Mouse (Mus musculus) layer of hippocampus, postnatal 36 days (tissue): ENCODE results near the gene Tk1. TPM values are rescaled to one million over a fixed set of nuclear protein-coding genes. Genes with fewer than 3 reads are reported as not detected.

Source experiments
- DNase-seq, 2 experiments: peaks; one replicate each; pipeline ENCODE4 v3.0.0; 2022
- total RNA-seq, 2 experiments: library from RNA; stranded (reverse); gene quantifications; 2 replicates each; pipeline ENCODE4 v1.2.3; 2021

Gene Tk1
- under 1 TPM; 0.88 to 0.97 TPM for total RNA-seq

- peak in 1 of 2 experiments; percentile 27 for DNase-seq
These were observed at the start of gene Tk1, which contains the start of gene Afmid for GRCm38 (mm10) chr11:117825333-117826101. Gene Tk1, minus strand, starts transcription at chr11:117826092. Gene Afmid, plus strand, starts transcription at chr11:117825924.

DNA sequence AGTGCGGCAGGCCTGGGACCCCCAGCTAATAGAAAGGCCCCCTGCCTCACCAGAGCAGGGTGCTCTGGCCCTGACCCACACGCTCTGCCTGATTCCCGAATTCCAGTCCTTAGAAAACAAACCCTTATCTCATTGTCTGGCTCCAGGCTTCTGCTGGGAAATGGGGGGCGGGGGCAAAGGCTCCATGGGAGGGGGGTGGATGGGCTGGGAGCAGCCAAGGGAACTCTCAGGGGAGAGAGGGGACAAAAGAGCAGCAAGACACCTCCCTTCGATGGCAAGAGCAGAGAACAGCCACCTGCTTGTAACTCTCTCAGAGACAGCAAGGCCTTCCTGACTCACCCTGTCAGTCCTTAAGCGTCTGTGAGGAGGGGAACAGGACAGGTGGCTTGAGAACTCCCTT lies 49.8 kb upstream of the Tk1 start:
- DNase-seq, result no peak

DNA sequence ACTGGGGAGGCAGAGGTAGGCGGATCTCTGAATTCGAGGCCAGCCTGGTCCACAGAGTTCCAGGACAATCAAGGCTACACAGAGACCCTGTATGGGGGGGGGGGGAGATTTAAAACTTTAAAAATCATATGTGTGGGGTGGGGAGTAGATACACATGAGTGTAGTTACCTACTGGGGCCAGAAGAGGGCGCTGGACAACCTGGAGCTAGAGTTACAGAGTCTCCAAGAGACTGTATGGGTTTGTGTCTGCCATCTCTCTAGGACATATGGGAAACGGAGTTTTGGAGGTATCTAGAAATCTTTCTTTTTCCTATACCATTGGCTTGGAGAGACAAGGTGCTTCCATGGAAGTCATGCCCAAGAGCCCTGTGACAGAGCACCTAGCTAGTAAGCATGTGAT lies 48.5 kb upstream of the Tk1 start:
- no peak for DNase-seq

DNA sequence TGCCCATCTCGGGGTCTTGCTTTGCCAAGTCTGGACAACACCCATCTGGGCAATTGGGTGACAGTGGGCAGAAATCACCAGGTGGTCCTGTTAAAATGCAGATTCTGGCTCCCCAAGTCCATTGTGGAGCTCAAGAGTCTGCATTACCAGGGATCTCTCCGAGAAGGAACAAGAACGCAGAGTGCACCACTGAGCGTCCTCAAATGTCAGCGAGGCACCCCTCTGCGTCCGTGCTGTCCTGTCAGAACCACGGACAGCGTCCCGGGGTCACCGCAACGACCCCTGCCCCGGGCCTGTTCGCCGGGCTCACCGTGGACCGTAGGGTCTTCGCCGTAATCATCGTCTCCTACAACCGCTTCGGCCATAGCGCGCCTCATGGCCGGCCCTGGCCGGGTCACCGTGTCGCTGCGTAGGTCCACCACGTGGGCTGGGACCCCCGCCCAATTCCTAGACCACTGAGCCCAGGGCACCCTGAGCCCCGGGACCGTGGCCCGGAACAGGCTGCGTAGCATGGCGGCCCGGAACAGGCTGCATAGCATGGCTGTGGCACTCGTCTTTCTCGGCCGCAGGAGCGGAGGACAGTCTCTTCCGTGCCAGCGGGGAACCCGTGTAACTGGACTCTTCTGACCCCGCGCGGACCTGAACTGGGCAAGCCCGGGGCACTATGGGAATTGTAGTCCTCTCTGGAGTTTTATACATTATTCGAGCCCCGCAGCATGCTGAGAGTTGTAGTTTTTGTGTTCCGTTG lies 47.1 kb upstream of the Tk1 start, which contains the start of gene Tha1:
Gene Tha1 (minus strand): TSS at position 621 of the 748 bp plus-strand sequence.
- DNase-seq, result peak; percentile 68 to 73

GRCm38 (mm10) chr11:117871911-117872584 lies 46.2 kb upstream of the Tk1 start:
- no peak for DNase-seq

DNA sequence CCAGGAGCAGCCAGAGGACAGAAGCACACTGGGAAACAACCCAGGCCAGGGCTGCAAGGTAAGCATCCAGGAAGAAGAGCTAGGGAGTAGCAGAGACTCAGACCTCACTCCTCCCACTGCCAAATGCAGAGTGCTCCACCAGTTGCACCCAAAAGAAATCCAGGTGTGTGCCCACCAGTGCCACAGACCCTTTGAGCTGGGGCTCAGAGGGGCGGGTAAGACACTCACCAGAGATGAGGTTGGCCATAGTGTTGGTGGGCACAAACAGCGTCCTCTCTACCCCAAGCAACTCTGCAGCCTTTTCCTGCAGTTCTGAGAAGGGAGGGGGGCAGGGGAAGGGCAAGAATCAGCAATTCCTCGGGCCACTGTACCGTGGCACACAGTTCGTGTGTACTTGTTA lies 45.5 kb upstream of the Tk1 start:
- no peak for DNase-seq

DNA sequence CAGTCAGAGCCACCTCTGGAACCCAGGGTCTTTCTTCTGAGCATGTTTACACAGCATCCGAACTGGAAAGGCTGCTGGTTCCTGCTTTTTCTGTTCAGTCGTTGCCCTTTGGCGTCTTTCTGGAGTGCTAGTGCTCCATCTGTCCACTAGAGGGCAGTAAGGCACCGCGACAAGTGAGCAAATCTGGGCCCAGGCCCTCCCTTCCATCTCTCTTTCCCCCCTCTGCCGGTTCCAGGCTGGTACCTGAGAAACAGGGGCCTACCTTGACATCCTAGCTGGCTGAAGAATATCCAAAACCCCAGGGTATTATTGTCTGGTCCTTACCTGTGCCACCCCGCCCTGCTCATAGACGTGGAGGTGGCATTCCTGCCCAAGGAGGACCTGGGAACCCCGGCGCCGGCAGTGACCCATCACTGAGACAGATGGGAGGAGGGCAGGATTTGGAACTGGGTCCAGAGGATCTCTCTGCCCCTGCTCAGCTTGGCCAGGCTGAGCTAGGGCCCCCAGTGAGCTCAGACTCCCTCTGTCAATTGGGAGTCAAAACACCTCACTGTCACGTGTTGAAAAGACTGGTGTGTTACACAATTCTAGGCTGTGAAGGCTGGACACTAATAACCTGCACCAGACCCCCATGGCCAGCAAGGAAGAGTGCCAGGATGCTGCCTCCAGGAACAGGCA lies 44.9 kb upstream of the Tk1 start:
- DNase-seq, result peak; percentile 71

DNA sequence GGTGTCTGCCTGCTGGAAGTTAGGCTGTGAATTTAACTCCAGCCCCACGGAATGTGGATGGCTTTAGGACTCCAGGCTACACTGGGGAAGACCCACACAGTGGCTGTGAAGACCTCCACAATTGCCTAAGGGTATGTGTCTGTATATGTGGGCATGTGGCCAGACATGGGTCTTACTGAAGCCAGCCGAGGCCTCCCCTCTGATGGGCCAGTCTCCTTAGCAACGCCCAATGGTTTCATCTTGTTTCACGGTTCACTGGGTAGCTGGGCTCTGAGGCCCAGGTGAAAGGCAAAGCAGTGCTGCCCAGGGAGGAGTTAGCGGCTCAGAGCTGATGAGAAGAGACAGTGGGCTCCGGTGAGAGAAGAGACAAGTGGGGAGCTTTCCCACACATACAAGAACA lies 40.1 kb upstream of the Tk1 start:
- DNase-seq, result no peak

GRCm38 (mm10) chr11:117864805-117865204 lies 38.9 kb upstream of the Tk1 start:
- no peak for DNase-seq

GRCm38 (mm10) chr11:117863174-117863856 lies 37.4 kb upstream of the Tk1 start:
- DNase-seq, result no peak

DNA sequence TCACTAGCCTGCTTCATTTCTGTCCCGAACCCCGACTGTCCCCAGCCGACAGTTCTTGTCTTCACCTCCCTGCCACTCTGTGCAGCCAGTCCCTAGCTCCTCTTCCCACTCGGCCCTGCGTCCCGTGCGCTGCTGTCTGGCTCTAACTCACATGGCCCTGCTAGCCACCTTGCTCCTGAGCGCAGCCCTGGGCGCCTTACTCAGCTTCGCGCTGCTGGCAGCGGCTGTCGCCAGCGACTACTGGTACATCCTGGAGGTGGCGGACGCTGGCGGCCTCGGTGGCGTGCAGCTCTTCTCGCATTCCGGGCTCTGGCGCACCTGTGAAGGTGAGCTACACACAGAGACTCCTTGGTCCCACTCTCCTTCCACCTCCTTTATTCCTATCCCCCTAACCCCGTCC lies 34.7 kb upstream of the Tk1 start, which contains the start of gene Tmem235:
Gene Tmem235 (plus strand): TSS at position 152 of the 400 bp plus-strand sequence.
- DNase-seq, result no peak

GRCm38 (mm10) chr11:117858392-117858791 lies 32.5 kb upstream of the Tk1 start:
- DNase-seq, result no peak

DNA sequence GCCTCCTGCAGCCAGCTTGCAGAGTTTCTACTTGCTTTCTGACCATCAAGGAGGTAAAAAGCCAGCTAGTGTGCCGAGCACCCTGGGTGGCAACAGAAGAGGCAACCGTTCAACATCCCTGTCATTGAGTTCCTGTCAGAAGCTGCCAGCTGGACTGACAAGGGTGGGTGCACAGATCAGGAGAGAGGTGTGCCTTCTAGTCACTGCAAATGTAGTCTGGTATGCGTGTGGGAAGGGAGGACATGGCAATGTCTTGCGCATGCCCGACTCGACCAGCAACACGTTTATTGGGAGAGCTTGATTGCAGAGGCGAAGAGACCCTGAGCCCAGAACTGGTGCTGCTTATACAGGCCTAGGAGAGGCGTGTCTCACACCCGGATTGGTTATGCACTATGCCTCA lies 31.6 kb upstream of the Tk1 start:
- no peak for DNase-seq

DNA sequence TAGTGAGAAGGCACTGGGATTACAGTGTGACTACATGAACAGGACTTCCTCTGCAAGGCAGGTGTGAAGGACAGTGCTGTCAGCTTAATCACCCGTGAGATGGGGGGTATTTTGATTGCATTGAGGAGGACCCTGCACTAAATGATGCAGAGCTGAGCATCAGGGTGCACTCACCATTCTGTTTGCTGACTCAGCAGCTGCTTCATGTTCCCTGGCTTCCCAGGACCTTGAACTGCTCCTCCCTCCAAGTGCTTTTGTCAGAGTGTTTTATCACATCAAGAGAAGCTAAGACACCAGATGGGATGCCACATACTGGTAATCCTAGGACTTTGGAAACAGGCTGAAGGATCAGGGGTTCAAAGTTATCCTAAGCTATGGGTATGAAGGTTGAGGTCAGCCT lies 30.1 kb upstream of the Tk1 start:
- DNase-seq, result no peak

DNA sequence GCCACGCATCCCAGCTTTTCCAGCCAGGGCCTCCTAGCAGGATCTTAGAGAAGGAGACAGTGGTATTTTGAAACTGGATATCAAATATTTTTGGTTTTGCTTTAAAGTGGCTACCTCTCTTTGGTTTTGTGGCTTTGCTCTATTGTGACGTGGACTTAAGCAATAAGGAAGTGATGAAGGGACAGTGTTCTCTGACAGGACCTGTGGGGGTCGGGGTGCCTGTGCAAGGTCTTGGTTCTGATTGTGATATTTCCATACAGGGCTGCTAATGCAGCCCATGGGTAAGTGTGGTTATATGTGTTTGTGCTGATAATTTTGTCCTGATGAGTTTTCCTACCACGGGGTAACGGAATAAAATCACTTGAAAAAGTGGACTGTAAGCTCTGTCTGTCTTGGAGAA lies 29.5 kb upstream of the Tk1 start:
- no peak for DNase-seq

DNA sequence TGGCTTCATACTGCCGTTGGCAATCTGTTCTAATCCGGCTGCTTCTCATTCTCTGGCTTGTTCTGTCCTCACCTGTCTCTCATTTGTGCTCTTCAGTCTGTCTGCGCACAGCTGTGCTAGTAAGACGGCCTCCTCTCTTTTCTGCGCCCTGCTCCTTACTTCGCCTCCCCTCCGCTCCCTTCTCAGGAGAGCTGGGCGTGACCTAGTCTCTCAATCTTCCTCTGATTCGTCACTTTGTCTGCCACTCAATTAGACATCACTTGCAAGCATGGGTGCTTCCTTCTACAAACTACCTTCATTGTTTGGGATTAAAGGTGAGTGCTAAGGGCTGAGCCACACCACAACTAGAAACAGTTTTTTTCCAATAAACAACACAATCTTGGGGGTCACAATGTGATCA lies 28.3 kb upstream of the Tk1 start:
- no peak for DNase-seq

DNA sequence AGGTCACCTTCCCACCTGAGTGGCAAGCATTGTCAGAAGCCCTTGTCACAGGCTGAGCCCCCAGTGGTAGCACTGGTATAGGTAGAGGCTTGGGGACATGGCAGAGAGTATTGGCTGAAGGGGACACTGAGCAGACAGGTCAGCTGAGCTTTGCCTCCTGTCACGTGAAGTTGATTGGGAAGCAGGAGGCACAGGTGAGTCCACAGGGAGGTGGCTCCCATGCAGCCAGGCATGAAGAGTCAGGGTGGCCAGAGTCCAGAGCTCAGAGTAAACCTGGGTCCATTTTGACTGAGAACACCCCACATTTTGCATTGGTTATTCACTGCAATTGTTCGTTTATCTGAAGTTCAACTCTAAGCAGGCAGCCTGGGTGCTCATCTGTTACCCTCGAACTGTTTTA lies 27.0 kb upstream of the Tk1 start:
- no peak for DNase-seq

GRCm38 (mm10) chr11:117848985-117849671 lies 23.2 kb upstream of the Tk1 start, which contains the start of gene Birc5:
Gene Birc5, plus strand, starts transcription at chr11:117849251.
- peak; percentile 94 to 95 for DNase-seq

DNA sequence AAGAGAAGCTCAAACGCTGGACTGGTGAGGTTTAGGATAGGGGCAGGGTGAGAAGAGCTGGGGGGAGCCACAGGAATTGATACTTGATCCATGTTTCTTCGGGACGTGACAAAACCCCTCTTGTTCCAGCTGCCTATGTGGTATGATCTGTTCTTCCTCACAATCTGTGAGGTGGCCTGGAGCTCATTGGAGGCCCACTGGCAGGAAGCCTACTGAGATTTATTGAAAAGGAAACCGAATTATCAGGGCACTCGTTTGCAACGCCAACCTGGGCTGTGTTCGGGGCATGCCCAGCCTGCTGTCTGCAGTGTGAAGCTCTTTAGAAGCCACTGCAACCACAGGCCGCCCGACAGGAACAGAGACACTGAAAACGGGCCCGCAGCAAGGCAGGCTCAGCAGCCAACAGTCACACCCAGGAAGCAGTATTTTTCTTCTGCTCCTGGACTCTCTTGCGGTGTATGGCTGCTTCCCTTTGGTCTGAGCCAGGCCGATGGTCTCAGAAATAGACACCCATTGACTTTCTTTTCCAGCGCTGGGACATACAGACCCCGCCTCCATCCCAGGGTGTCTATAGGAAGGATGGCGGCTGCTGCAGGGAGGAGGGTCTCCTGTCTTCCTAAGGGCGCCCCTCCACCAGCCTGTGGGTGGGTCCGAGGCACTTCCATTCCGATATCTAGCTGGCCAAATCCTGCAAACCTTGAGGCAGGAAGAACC lies 22.5 kb upstream of the Tk1 start:
- DNase-seq, result peak in 1 of 2 experiments; percentile 60

DNA sequence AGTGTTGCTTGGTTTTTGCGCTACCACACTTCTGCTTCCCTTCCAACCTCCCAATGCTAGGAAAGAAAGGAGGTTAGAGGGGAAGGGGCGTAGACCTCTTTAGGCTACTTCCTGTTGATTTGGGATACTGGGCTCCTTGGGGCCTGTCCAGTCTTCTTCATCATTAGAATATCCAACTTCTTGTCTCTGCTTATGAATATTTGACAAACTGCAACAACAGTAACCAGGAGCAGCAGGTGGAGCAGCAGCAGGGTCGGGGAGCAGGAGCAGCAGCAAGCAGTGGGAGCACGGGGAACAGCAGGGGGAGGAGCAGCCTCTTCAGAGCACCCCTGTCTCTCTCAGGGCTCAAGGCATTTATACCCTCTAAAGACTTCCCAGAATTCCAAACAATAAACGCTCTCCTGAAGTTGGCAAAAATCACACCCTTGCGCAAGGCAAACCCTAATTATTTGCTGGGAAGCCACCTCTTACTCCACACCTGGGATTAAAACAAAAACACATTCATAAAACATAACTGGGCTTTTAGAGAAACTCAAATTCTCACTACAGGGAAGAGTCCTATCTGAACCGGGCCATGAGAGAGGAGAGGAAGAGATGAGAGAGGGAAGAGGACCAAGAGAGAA lies 21.8 kb upstream of the Tk1 start:
- no peak for DNase-seq
